Mouse (Mus musculus): Measurements from ENCODE around the gene Dusp10.

Dusp10 gene

GRCm38 (mm10) chr1:184059814-184060213 lies 46.7 kb downstream of the Dusp10 start:
- DNase-seq, result no peak

- no peak for DNase-seq
These were observed 47.3 kb downstream of the Dusp10 start for GRCm38 (mm10) chr1:184060381-184060780.

- no peak for DNase-seq
These were observed 48.0 kb downstream of the Dusp10 start for GRCm38 (mm10) chr1:184060828-184061734.

GRCm38 (mm10) chr1:184061901-184062300 lies 48.8 kb downstream of the Dusp10 start:
- DNase-seq, result no peak

GRCm38 (mm10) chr1:184064306-184064705 lies 51.2 kb downstream of the Dusp10 start:
- DNase-seq, result no peak

- no peak for DNase-seq
These were observed 52.7 kb downstream of the Dusp10 start for GRCm38 (mm10) chr1:184065589-184066361.

- no peak for DNase-seq
These were observed 53.6 kb downstream of the Dusp10 start for GRCm38 (mm10) chr1:184066460-184067287.

GRCm38 (mm10) chr1:184067704-184068558 lies 54.8 kb downstream of the Dusp10 start:
- DNase-seq, result no peak

- DNase-seq, result no peak
These were observed 55.9 kb downstream of the Dusp10 start for GRCm38 (mm10) chr1:184068971-184069370.

- no peak for DNase-seq
These were observed 63.0 kb downstream of the Dusp10 start for GRCm38 (mm10) chr1:184076065-184076464.

GRCm38 (mm10) chr1:184076756-184077155 lies 63.7 kb downstream of the Dusp10 start:
- no peak for DNase-seq

- DNase-seq, result no peak
These were observed 66.2 kb downstream of the Dusp10 start for GRCm38 (mm10) chr1:184079304-184079703.

GRCm38 (mm10) chr1:184082661-184083060 lies 69.6 kb downstream of the Dusp10 start:
- DNase-seq, result no peak

GRCm38 (mm10) chr1:184083166-184083565 lies 70.1 kb downstream of the Dusp10 start:
- DNase-seq, result no peak

GRCm38 (mm10) chr1:184084961-184085360 lies 71.9 kb downstream of the Dusp10 start:
- no peak for DNase-seq

- no peak for DNase-seq
These were observed 77.4 kb downstream of the Dusp10 start for GRCm38 (mm10) chr1:184090515-184090914.

GRCm38 (mm10) chr1:184094914-184095313 lies 81.8 kb downstream of the Dusp10 start:
- DNase-seq, result no peak

GRCm38 (mm10) chr1:184100414-184100813 lies 87.3 kb downstream of the Dusp10 start:
- no peak for DNase-seq

- DNase-seq, result no peak
These were observed 88.0 kb downstream of the Dusp10 start for GRCm38 (mm10) chr1:184100927-184101749.

GRCm38 (mm10) chr1:184101750-184102046 lies 88.6 kb downstream of the Dusp10 start:
- no peak for DNase-seq

- DNase-seq, result no peak
These were observed 93.7 kb downstream of the Dusp10 start for GRCm38 (mm10) chr1:184106832-184107231.

All from cerebellum, postnatal 10 days (tissue).